Mouse (Mus musculus) embryonic facial prominence, embryonic 10.5 days (tissue): Measurements from ENCODE around the gene Sept8. TPM values are rescaled to one million over a fixed set of nuclear protein-coding genes. Genes with fewer than 3 reads are reported as not detected.

Experiments
- DNase-seq: peaks from one replicate; pipeline ENCODE4 v3.0.0-alpha.2; 2017; ENCODE audit warnings: low spot score
- H3K27ac ChIP-seq: fragments of 300-500 bp; sonication (generic); replicated peaks from 2 replicates; pipeline ENCODE4 v1.5.1; 2016; ENCODE audit warnings: mild to moderate bottlenecking
- H3K27me3 ChIP-seq: fragments of 300-500 bp; sonication (generic); replicated peaks from 2 replicates; pipeline ENCODE4 v1.6.1; 2016; ENCODE audit warnings: low read depth, mild to moderate bottlenecking; ENCODE audit not compliant: poor library complexity, severe bottlenecking
- H3K36me3 ChIP-seq: fragments of 300-500 bp; sonication (generic); replicated peaks from 2 replicates; pipeline ENCODE4 v1.6.1; 2016; ENCODE audit warnings: mild to moderate bottlenecking, moderate library complexity
- H3K4me1 ChIP-seq: fragments of 300-500 bp; sonication (generic); 2 replicates; pipeline ENCODE4 v1.6.1; 2016
- H3K4me3 ChIP-seq: fragments of 300-500 bp; sonication (generic); 2 replicates; pipeline ENCODE4 v1.5.1; 2016; ENCODE audit warnings: mild to moderate bottlenecking, moderate library complexity
- H3K9me3 ChIP-seq: fragments of 300-500 bp; sonication (generic); 2 replicates; pipeline ENCODE4 v1.6.1; 2016; ENCODE audit warnings: mild to moderate bottlenecking
- WGBS: fragments of 180-500 bp; shearing (Covaris S2); methylation state at CpG from one replicate; pipeline ENCODE4 v1.1.7; 2016; 5-methylcytosine and 5-hydroxymethylcytosine counted together
- polyA plus RNA-seq: library from polyadenylated mRNA; unstranded; fragments of >200 nt; fragmentation: Nextera tagmentation; extraction: Ambion mirVana; gene quantifications from 2 replicates; pipeline ENCODE4 v1.2.1, GENCODE M21; 2016

Sept8 gene
- polyA plus RNA-seq, 1 experiment from 2014 or later = 19.0 TPM

DNA sequence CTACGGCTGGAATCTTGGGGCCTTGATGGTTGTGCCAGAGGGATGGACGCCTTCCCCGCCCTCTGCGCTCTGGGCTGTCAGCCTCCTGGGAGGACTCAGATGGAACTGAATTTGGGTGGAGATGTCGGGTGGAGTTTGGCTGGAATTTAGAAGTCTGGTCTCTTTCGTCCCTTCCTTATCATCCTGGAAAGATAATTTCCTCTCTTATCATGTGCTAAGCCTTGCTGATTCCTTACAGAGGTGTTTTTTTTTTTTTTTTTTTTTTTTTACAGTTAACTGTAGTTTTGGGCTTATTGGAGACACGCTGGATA is 2.7 kb downstream of the Sept8 start:
- Histone ChIP-seq H3K36me3 (no peaks in the 10 kb centered on the region), H3K27ac (no peak overlapping the region), H3K27me3 (peaks cover 21% of the 10 kb centered on the region), H3K4me3 (peak overlapping the region; percentile 92; the same call in 1 of the 2 replicates), H3K9me3 (no peaks in the 10 kb centered on the region), H3K4me1 (peaks cover 77% of the 10 kb centered on the region)
- 82% methylated on average over 7 of the region's 7 CpGs for whole genome bisulfite sequencing
- DNase-seq = no peak

DNA sequence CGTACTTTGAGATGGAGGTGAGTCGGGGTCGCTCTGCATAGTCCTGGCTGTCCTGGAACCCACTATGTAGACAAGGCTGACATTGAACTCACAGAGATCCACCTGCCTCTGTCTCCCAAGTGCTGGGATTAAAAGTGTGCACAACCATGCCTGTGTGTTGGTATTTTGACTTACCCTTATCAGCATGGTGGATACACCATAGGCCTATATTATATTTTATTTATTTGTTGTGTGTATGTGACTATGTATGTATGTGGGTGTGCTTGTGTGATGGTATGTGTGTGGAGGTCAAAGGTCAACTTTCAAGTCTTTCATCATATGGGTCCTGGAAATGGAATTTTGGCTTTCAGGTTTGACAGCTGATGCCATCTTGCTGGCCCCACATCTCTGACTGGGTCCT is 3.3 kb downstream of the Sept8 start:
- Histone ChIP-seq H3K4me3 (no peak overlapping the region), H3K27me3 (peaks cover 20% of the 10 kb centered on the region), H3K27ac (no peak overlapping the region), H3K9me3 (no peaks in the 10 kb centered on the region), H3K36me3 (no peaks in the 10 kb centered on the region), H3K4me1 (peaks cover 72% of the 10 kb centered on the region)
- no peak for DNase-seq
- WGBS = 90% methylated on average over 3 of the region's 3 CpGs

DNA sequence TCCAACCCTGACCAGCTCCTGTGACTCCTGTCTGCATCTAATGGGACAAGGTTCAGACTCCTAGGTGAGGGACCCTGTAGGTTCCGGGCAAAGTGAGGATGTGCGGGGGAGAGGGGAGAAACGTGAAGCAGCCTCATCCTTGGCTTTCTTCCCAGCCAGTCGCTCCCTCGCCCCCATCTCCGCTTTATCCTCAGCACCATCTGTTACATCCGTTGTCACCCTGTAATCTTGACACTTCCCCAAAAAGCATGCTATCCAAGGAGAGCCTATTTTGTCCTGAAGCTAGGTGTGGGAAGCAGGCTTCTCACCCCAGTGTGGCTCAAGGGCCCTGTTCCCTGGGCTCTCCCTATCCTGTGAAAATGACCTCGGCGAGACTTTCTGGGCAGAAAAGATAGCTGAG is 3.9 kb downstream of the Sept8 start:
- WGBS = 80% methylated on average over 9 of the region's 9 CpGs
- peaks cover 69% of the 10 kb centered on the region for H3K4me1 ChIP-seq
- H3K27ac ChIP-seq = peak overlapping the region; percentile 19; the same call in 1 of the 2 replicates
- no peaks in the 10 kb centered on the region for H3K9me3 ChIP-seq
- peaks cover 14% of the 10 kb centered on the region for H3K27me3 ChIP-seq
- H3K4me3 ChIP-seq = no peak overlapping the region
- DNase-seq = no peak
- H3K36me3 ChIP-seq = no peaks in the 10 kb centered on the region

DNA sequence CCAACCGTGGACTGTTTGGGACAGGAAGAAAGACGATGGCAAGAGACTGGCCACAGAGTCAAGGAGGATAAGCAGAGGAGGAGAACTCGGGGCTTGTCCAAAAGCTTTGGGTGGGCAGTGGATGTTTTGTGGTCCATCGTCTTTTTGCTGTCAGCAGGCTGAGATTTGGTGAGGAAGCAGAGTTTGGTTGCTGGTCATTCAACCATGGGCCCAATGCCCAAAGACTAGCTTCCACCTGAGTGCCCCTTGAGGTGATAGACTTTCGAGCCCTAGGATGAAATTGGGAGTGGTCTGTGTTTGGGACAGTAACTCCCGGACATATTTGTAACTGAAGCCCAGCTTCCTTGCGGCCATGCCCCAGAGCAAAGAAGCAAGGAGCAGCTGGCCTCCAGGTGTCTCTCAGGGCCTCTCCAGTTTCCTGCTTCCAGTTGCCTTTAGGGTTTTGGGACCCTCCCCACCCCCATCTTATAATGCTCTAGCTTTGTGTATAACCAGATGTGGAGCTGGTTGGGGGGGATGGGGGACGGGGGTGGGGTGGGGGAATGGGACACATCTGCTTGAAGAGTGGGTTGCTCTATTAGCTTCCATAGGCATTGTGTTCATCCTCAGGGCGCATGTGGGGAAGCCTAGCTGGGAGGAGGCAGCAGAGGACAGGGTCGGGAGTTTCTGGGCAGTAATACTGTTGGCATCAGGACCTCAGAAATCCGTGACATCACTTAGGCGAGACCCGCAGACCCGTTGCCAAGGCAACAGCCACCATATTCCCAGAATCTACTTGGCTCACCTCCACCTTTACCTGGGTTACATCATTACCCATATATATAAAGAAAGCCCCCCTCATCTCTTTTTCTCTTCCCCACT is 4.7 kb downstream of the Sept8 start:
- Histone ChIP-seq H3K4me1 (peaks cover 71% of the 10 kb centered on the region), H3K27me3 (peaks cover 6% of the 10 kb centered on the region), H3K27ac (peak overlapping the region; percentile 19; the same call in 1 of the 2 replicates), H3K9me3 (no peaks in the 10 kb centered on the region), H3K4me3 (no peak overlapping the region), H3K36me3 (no peaks in the 10 kb centered on the region)
- 72% methylated on average over 14 of the region's 14 CpGs for WGBS
- DNase-seq = peak; percentile 46

DNA sequence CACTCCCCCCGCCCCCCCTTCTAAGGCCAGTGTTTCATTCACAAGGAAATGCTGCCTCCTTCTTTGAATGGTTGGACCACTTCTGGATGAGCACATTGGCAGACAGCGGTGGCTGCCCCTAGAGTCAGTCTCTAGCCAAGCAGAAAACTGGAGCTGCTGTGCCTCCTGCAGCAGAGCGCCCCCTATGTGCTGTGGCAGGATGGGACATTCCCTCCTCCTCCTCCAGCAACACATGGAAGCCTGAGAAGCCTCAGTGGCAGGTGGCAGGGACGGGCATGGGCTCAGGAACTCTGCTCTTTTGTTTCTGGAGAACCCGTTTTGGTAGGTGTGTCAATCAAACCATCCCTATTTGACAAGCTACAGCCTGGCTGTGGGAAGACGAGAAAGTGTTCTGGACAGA is 5.8 kb downstream of the Sept8 start:
- peaks cover 71% of the 10 kb centered on the region for H3K4me1 ChIP-seq
- 69% methylated on average over 6 of the region's 6 CpGs for WGBS
- H3K36me3 ChIP-seq = no peaks in the 10 kb centered on the region
- peak overlapping the region; percentile 44; the same call in 1 of the 2 replicates for H3K27ac ChIP-seq
- H3K9me3 ChIP-seq = no peaks in the 10 kb centered on the region
- DNase-seq = peak; percentile 37
- H3K27me3 ChIP-seq = no peaks in the 10 kb centered on the region
- H3K4me3 ChIP-seq = no peak overlapping the region

DNA sequence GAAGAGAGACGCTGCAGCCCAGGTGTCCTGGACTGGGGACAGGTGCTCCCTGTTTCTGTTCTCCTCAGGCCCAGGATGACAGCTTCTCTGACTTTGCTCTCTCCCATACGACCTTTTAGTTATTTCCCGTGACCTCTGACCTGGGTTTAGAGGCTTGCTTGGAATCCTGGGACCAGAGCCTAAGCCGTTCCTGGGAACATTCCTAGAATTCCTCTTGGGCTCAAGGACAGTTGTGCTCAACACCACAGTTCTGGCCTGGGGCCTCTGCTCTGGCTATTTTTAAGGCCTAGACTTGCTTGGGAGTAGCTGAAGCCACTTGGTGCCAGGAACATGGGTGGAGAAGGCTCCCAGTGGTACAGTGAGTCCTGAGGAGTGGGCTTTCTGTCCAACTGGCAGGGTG is 6.4 kb downstream of the Sept8 start:
- peak; percentile 38 for DNase-seq
- no peaks in the 10 kb centered on the region for H3K9me3 ChIP-seq
- WGBS = 30% methylated on average over 4 of the region's 4 CpGs
- H3K36me3 ChIP-seq = no peaks in the 10 kb centered on the region
- H3K4me3 ChIP-seq = no peak overlapping the region
- peaks cover 67% of the 10 kb centered on the region for H3K4me1 ChIP-seq
- no peaks in the 10 kb centered on the region for H3K27me3 ChIP-seq
- H3K27ac ChIP-seq = peak overlapping the region; percentile 19; the same call in 1 of the 2 replicates

DNA sequence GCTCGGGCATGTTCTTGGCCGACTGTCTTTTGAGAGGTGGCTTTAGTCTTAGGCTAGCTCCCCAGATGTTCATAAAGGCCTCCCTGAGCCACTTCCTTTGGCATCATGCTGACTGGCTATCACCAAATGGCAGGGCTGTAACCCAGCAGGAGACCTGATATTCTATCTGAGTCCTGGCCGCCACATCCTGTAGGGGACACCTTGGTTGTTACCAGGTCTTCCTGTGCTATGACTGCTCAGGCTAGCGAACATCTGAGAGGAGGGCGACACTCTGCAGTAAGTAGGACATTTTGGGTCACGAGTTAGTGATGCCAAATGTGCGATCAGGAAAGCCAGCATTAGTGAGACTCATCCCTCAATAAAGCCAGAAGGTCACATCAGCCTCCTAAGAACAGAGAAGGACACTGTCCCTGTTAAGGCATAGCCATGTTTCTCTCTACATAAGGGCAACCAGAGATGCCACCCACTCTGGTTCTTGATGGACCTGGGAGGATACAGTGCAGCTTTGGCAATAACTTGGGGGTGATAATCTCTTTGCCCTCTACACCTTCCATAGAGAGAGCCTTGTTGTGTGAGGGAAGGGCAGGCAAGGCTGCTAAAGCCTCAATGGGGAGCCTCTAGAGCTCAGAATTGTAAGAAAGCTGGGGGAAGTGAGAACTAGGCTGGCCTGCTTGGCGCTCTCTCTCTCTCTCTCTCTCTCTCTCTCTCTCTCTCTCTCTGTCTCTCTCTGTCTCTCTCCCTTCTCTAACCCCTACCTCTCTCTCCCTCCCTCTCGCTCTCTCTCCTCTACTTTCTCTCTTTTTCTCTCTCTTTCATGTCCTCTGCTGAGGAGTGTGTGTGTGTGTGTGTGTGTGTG is 9.6 kb downstream of the Sept8 start:
- no peak for DNase-seq
- WGBS = 83% methylated on average over 9 of the region's 9 CpGs
- Histone ChIP-seq H3K27ac (no peak overlapping the region), H3K4me1 (peaks cover 42% of the 10 kb centered on the region), H3K36me3 (peaks cover 14% of the 10 kb centered on the region), H3K4me3 (no peak overlapping the region), H3K9me3 (no peaks in the 10 kb centered on the region), H3K27me3 (no peaks in the 10 kb centered on the region)

DNA sequence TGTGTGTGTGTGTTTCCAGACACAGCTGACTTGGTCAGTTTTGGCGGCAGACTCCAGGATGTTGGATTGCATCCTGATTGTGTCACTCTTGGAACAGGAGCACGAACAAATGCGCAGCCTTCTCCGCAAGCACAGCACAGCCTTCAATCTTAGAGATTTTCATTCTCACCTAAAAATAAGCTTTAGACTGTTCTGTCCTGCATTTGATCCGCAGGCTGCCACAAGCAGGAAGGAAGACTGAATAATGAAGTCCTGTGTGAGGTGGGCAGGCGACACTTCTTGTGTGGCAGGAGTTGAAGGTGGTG is 10.1 kb downstream of the Sept8 start:
- Histone ChIP-seq H3K36me3 (peaks cover 20% of the 10 kb centered on the region), H3K4me1 (peaks cover 36% of the 10 kb centered on the region), H3K27ac (no peak overlapping the region), H3K27me3 (no peaks in the 10 kb centered on the region), H3K9me3 (no peaks in the 10 kb centered on the region), H3K4me3 (no peak overlapping the region)
- DNase-seq = no peak
- 74% methylated on average over 6 of the region's 6 CpGs for WGBS

DNA sequence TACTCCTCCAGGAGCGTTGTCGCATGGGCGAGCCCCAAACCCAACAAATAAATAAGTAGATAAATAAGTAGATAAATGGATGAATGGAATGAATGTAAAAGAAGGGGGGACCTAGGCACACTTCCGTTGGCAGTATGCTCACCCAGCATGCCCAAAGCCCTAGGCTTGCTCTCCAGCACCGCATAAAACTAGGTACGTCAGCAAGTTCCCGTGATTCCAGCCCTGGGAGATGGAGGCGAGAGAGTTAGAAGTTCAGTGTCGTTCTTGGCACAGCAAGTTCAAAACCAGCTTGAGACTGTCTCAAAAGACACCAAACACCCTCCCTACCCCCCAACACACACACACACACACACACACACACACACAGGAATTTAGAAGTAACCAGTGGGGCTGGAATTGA is 10.9 kb downstream of the Sept8 start:
- Histone ChIP-seq H3K36me3 (peaks cover 28% of the 10 kb centered on the region), H3K4me1 (peaks cover 28% of the 10 kb centered on the region), H3K4me3 (no peak overlapping the region), H3K9me3 (no peaks in the 10 kb centered on the region), H3K27me3 (no peaks in the 10 kb centered on the region), H3K27ac (no peak overlapping the region)
- no peak for DNase-seq
- WGBS = 85% methylated on average over 9 of the region's 9 CpGs

DNA sequence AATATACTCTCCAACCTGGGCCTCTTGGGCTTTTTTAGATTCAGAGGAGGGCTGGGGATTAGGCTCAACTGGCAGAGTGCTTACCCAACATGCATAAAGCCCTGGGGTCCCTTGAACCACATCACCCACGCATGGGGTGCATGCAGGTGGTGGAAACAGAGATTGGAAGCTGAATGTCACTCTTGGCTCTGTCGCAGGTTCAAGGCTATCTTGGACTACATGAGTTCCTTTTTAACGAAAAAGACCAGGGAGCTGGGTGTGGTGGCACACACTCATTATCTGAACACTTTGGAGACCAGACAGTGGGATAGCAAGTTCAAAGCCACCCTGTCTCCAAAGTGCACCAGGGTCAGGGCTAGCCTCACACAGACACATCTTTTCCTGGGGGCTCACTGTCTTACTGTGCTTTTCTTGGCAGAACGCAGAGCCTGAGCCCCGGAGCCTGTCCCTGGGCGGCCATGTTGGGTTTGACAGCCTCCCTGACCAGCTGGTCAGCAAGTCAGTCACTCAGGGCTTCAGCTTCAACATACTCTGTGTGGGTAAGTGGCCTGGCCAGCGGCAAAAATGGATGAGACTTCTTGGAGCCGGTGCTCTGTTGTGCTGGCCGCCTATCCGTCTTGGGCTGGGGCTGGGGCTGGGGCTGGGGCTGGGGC is 12.6 kb downstream of the Sept8 start:
- Histone ChIP-seq H3K9me3 (no peaks in the 10 kb centered on the region), H3K4me1 (peaks cover 17% of the 10 kb centered on the region), H3K27ac (no peak overlapping the region), H3K36me3 (peaks cover 45% of the 10 kb centered on the region), H3K4me3 (no peak overlapping the region), H3K27me3 (no peaks in the 10 kb centered on the region)
- DNase-seq = no peak
- WGBS = 93% methylated on average over 10 of the region's 10 CpGs

DNA sequence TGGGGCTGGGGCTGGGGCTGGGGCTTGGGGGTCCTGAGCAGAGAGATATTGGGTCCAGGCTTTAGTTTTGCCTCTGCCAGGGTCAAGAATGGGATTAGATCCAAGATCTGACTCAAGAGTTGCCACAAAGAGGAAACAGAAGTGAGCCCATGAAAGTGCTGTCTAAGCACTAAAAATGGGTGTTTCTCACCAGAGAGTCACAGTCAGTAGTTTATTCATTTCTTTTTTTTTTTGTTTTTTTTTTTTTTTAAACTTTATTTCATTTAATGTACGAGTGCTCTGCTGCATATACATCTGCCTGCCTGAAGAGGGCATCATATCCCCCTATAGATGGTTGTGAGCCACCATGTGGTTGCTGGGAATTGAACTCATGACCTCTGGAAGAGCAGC is 13.2 kb downstream of the Sept8 start:
- Histone ChIP-seq H3K27ac (no peak overlapping the region), H3K4me1 (peaks cover 17% of the 10 kb centered on the region), H3K9me3 (no peaks in the 10 kb centered on the region), H3K27me3 (no peaks in the 10 kb centered on the region), H3K4me3 (no peak overlapping the region), H3K36me3 (peaks cover 50% of the 10 kb centered on the region)
- DNase-seq = no peak
- 91% methylated on average over 1 of the region's 1 CpGs for WGBS

DNA sequence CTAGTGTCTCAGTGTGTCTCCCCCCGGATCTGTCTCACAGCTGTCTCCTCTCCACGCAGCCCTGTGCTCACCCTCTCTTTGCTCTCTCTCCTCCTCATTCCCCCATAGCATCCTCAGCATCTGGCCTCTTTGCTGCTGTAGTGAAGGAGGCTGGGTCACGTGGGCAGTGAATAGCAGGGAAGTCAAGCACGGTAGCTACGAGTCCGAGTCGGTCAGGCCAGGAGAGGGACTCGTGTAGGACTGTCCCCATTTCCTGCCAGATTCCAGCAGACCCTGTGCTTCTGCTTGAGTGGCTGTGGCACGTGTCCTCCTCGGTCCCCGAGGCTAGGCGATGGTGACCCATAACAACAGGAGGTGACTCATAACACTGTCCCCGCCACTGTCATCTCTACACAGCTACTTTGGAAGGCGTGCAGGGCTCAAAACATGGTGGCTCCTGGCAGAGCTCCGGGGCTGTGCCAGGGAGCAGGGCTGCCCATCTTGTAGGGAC is 20.0 kb downstream of the Sept8 start:
- Histone ChIP-seq H3K36me3 (peaks cover 73% of the 10 kb centered on the region), H3K4me1 (peaks cover 16% of the 10 kb centered on the region), H3K27me3 (no peaks in the 10 kb centered on the region), H3K27ac (no peak overlapping the region), H3K9me3 (no peaks in the 10 kb centered on the region), H3K4me3 (no peak overlapping the region)
- DNase-seq = no peak
- 71% methylated on average over 15 of the region's 15 CpGs for WGBS
